Mouse (Mus musculus): Measurements from ENCODE around the gene Nck2.

DNA sequence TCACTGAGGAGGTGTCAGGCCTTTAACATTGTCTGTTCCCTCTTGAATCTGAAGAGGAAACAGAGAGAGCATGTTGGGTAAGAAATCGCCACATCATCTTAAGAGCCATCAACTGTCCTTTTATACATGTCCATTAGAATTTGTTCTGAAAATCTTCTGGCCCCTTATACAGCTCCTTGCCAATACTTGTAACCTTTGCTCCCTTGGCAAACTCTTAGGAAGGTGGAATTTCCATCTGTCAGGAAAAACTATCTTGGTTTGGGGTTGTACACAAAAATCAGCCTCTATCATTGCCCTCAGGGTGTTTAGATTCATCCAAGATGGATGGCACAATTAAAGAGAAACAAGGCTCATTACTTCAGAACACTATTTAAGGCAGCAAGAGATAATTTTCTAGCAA, 5.1 kb upstream of the Nck2 start:
- no peak for TF ChIP-seq CTCF (IDR thresholded peaks at IDR 0.05; ENCODE audit: control insufficient read depth, insufficient read depth, low read length)
- TF ChIP-seq POLR2A (IDR thresholded peaks at IDR 0.05; ENCODE audit: borderline replicate concordance, control insufficient read depth, low read depth, low read length), result no peak

All from bone marrow, adult 2 months (tissue).